Mouse (Mus musculus) midbrain, embryonic 12.5 days (tissue): ENCODE data around the gene Zfp119b. TPM values are rescaled to one million over a fixed set of nuclear protein-coding genes. Genes with fewer than 3 reads are reported as not detected.

Experiments
- ATAC-seq: fragments of 200-750 bp; cut with Nextera tagmentation; 2 replicates; pipeline ENCODE4 v1.8.0; 2017; ENCODE audit warnings: low read depth, moderate TSS enrichment, moderate library complexity; ENCODE audit not compliant: low FRiP score
- H3K27ac ChIP-seq: fragments of 300-500 bp; sonication (generic); replicated peaks from 2 replicates; pipeline ENCODE4 v1.5.1; 2016; ENCODE audit warnings: mild to moderate bottlenecking
- H3K27me3 ChIP-seq: fragments of 300-500 bp; sonication (generic); 2 replicates; pipeline ENCODE4 v1.6.1; 2016; ENCODE audit warnings: mild to moderate bottlenecking
- H3K36me3 ChIP-seq: fragments of 300-500 bp; sonication (generic); 2 replicates; pipeline ENCODE4 v1.6.1; 2016
- H3K4me1 ChIP-seq: fragments of 300-500 bp; sonication (generic); 2 replicates; pipeline ENCODE4 v1.6.1; 2016
- H3K4me2 ChIP-seq: fragments of 300-500 bp; sonication (generic); replicated peaks from 2 replicates; pipeline ENCODE4 v1.6.1; 2016; ENCODE audit warnings: mild to moderate bottlenecking, moderate library complexity
- H3K4me3 ChIP-seq: fragments of 300-500 bp; sonication (generic); 2 replicates; pipeline ENCODE4 v1.5.1; 2016; ENCODE audit warnings: mild to moderate bottlenecking
- H3K9ac ChIP-seq: fragments of 300-500 bp; sonication (generic); replicated peaks from 2 replicates; pipeline ENCODE4 v1.6.1; 2016; ENCODE audit warnings: mild to moderate bottlenecking, moderate library complexity
- H3K9me3 ChIP-seq: fragments of 300-500 bp; sonication (generic); 2 replicates; pipeline ENCODE4 v1.6.1; 2016; ENCODE audit warnings: mild to moderate bottlenecking
- WGBS: fragments of 180-500 bp; shearing (Covaris S2); methylation state at CpG from one replicate; pipeline ENCODE4 v1.1.7; 2016; 5-methylcytosine and 5-hydroxymethylcytosine counted together
- polyA plus RNA-seq: library from polyadenylated mRNA; unstranded; fragments of >200 nt; fragmentation: Nextera tagmentation; extraction: Ambion mirVana; gene quantifications from 2 replicates; pipeline ENCODE4 v1.2.1, GENCODE M21; 2016

Zfp119b gene
- polyA plus RNA-seq, 1 experiment from 2014 or later = 6.3 TPM

DNA sequence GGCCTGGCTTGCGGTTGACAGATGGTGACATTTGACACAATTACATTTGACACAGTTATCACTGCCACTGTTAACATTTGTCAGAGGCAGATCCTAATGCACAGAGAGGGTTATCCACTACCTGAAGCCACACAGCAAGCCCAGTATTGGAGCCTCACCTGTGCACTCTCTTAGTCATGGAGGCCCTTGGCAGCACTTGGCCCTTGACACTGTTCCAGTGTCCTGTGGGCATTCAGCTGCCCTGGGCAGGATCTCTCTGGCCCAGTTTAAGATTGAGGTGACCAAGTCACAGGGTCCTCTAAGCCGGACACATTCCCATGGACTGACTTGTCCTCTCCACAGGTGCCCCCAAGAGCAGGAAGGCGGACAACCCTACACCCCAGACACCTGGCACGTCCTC is 17.9 kb upstream of the Zfp119b start:
- ATAC-seq = no peak
- no peak overlapping the region for H3K9ac ChIP-seq
- peaks cover 43% of the 10 kb centered on the region for H3K4me1 ChIP-seq
- H3K9me3 ChIP-seq = no peaks in the 10 kb centered on the region
- H3K27me3 ChIP-seq = no peaks in the 10 kb centered on the region
- H3K4me2 ChIP-seq = no peak overlapping the region
- peaks cover 49% of the 10 kb centered on the region for H3K36me3 ChIP-seq
- WGBS = 96% methylated on average over 4 of the region's 4 CpGs
- no peak overlapping the region for H3K27ac ChIP-seq
- H3K4me3 ChIP-seq = no peak overlapping the region

DNA sequence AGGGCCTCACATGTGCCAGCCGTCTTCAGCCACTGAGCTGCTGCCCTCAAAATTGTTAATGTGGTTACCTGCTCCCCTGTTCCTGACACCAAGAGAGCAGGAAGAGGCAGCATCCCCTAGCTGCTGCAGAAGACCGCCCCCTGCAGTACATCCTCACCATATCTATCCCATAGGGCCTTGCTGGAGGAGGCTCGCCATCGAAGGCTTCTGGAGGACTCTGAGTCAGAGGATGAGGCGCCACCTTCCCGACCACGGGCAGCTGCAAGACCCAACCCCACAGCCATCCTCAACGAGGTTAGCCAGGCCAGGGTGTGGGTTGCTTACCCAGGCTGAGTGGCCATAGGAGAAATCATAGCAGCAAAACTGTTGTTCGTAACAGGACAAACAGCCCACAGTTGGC is 15.7 kb upstream of the Zfp119b start:
- peaks cover 28% of the 10 kb centered on the region for H3K4me1 ChIP-seq
- H3K4me3 ChIP-seq = no peak overlapping the region
- no peak overlapping the region for H3K27ac ChIP-seq
- no peak overlapping the region for H3K9ac ChIP-seq
- no peak for ATAC-seq
- peaks cover 58% of the 10 kb centered on the region for H3K36me3 ChIP-seq
- no peak overlapping the region for H3K4me2 ChIP-seq
- whole genome bisulfite sequencing = 86% methylated on average over 9 of the region's 9 CpGs
- no peaks in the 10 kb centered on the region for H3K9me3 ChIP-seq
- no peaks in the 10 kb centered on the region for H3K27me3 ChIP-seq

DNA sequence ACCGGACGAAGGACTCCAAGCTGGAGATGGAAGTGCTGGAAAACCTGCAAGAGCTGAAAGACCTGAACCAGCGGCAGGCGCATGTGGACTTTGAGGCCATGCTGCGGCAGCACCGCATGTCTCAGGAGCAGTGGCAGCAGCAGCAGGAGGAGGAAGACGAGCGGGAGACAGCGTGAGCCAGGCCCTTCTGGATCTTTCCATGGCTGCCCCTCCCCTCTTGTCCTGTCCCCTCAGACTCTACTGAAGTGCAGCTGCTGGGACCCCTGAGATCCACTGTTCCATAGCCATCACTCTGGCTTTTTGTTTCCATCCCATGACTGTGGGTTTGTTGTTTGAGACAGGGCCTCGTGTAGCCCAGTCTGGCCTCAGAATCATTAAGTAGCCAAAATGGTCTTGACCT is 15.2 kb upstream of the Zfp119b start:
- no peak overlapping the region for H3K9ac ChIP-seq
- H3K4me1 ChIP-seq = peaks cover 26% of the 10 kb centered on the region
- no peak overlapping the region for H3K4me3 ChIP-seq
- 92% methylated on average over 10 of the region's 10 CpGs for WGBS
- no peak for ATAC-seq
- no peaks in the 10 kb centered on the region for H3K9me3 ChIP-seq
- no peak overlapping the region for H3K27ac ChIP-seq
- no peak overlapping the region for H3K4me2 ChIP-seq
- no peaks in the 10 kb centered on the region for H3K27me3 ChIP-seq
- peaks cover 58% of the 10 kb centered on the region for H3K36me3 ChIP-seq

GRCm38 (mm10) chr17:55963171-55963570 is 13.9 kb upstream of the Zfp119b start:
- H3K9me3 ChIP-seq = no peaks in the 10 kb centered on the region
- no peak overlapping the region for H3K27ac ChIP-seq
- H3K36me3 ChIP-seq = peaks cover 58% of the 10 kb centered on the region
- H3K4me1 ChIP-seq = peaks cover 16% of the 10 kb centered on the region
- 87% methylated on average over 14 of the region's 14 CpGs for WGBS
- H3K4me3 ChIP-seq = no peak overlapping the region
- ATAC-seq = no peak
- no peaks in the 10 kb centered on the region for H3K27me3 ChIP-seq
- no peak overlapping the region for H3K4me2 ChIP-seq
- H3K9ac ChIP-seq = no peak overlapping the region

DNA sequence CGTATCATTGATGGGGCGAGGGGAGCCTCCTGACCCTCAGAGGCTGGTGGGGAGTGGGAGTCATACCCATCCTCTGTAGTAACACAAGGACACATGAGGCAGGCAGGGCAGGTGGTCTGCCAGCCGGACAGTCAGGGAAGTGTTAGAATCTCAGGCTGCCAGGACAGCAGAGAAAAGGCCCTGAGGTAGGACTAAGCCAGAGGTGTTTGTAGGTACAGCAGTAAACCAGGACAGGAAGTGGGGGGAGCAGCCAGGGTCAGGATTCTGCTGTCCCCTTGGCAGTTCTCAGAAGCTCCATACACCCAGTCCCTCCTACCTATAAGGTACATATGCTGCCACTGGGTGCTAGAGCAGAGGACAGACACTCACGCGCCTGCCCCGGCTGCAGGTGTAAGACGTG is 12.3 kb upstream of the Zfp119b start:
- Histone ChIP-seq H3K4me2 (no peak overlapping the region), H3K36me3 (peaks cover 45% of the 10 kb centered on the region), H3K4me1 (peaks cover 18% of the 10 kb centered on the region), H3K9me3 (no peaks in the 10 kb centered on the region), H3K4me3 (no peak overlapping the region), H3K27ac (no peak overlapping the region), H3K9ac (no peak overlapping the region), H3K27me3 (no peaks in the 10 kb centered on the region)
- ATAC-seq = no peak
- WGBS = 97% methylated on average over 7 of the region's 7 CpGs

- peaks cover 37% of the 10 kb centered on the region for H3K36me3 ChIP-seq
Observed at GRCm38 (mm10) chr17:55960791-55961190, 11.5 kb upstream of the Zfp119b start.

GRCm38 (mm10) chr17:55959946-55960740 is 10.8 kb upstream of the Zfp119b start:
- Histone ChIP-seq H3K36me3 (peaks cover 33% of the 10 kb centered on the region), H3K27ac (peak overlapping the region; percentile 95), H3K4me2 (peak overlapping the region; percentile 77), H3K9ac (peak overlapping the region; percentile 47), H3K9me3 (no peaks in the 10 kb centered on the region), H3K4me3 (peak overlapping the region; percentile 59), H3K27me3 (peaks cover 3% of the 10 kb centered on the region), H3K4me1 (peaks cover 27% of the 10 kb centered on the region)
- WGBS = 78% methylated on average over 10 of the region's 10 CpGs
- ATAC-seq = no peak

More at GRCm38 (mm10) chr17:55960791-55961190, 11.5 kb upstream of the Zfp119b start:
- no peak overlapping the region for H3K4me3 ChIP-seq
- H3K4me1 ChIP-seq = peaks cover 27% of the 10 kb centered on the region
- H3K9me3 ChIP-seq = no peaks in the 10 kb centered on the region
- H3K9ac ChIP-seq = no peak overlapping the region
- H3K27ac ChIP-seq = no peak overlapping the region
- H3K4me2 ChIP-seq = no peak overlapping the region
- no peak for ATAC-seq
- H3K27me3 ChIP-seq = no peaks in the 10 kb centered on the region; the same call in 1 of the 2 replicates

DNA sequence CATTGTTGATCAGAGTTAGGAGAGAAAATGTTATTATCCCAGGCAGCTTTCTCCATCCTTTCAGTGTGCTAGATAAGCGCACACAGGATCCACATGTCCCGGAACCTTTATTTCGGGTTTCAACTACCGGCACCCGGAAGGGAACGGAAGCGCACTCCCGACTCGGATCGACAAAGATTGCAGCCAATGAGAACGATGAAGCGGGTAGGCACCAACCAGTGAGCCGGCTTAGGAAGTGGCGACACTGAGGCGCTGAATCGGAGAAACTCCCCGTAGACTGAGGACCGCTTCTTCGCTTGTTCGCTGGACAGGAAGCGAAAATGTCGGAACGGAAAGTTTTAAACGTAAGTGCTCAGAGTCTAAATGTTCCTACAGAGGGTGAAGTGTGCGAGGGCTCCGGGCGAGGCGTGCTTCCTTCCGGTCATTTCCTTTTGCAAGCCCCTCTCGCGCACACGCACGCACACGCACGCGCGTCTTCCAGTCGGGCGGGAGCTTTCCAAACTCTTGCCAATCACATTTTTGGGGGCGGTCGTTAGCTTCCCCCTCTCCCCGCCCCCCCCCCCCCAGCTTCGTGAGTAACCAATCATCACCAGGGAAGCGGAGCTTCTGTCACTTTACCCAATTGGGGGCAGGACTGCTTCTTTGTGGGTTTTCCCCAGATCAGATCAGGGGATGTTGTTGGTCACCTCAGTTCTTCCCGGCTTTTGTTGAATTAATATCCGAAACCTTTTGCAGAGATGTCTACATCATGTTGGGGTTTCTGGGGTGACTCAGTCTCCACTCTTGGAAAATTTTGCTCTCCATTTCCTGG is 9.8 kb upstream of the Zfp119b start, which contains the start of gene Yju2:
TSS of gene Yju2 (plus strand) at position 182 of the 811 bp plus-strand sequence.
- peaks cover 23% of the 10 kb centered on the region for H3K36me3 ChIP-seq
- peak within 1 kb of the TSS; percentile 95 for H3K27ac ChIP-seq
- peak; percentile 91 for ATAC-seq
- peaks cover 27% of the 10 kb centered on the region for H3K4me1 ChIP-seq
- peak within 1 kb of the TSS; percentile 73 for H3K9ac ChIP-seq
- H3K27me3 ChIP-seq = peaks cover 13% of the 10 kb centered on the region
- no peaks in the 10 kb centered on the region for H3K9me3 ChIP-seq
- H3K4me2 ChIP-seq = peak within 1 kb of the TSS; percentile 77
- WGBS = under 1% methylated on average over 45 of the region's 46 CpGs
- peak within 1 kb of the TSS; percentile 59 for H3K4me3 ChIP-seq

DNA sequence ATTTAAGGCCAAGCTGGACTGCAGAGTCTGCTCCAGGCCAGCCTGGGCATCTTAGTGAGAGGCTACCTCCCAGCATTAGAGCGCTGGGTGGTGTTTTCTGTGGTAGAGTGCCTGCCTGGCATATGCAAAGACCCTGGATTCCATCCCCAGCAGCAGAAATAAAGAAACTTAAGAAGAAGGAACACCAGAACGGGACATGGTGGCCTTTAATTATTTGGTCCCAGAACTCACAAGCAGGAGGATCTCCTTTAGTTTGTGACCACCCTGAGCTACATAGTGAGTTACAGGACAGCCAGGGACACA is 9.2 kb upstream of the Zfp119b start:
- no peaks in the 10 kb centered on the region for H3K9me3 ChIP-seq
- peaks cover 15% of the 10 kb centered on the region for H3K27me3 ChIP-seq
- peak overlapping the region; percentile 73 for H3K9ac ChIP-seq
- H3K36me3 ChIP-seq = peaks cover 17% of the 10 kb centered on the region
- WGBS = 30% methylated on average over 2 of the region's 2 CpGs
- no peak for ATAC-seq
- H3K4me2 ChIP-seq = peak overlapping the region; percentile 77
- H3K4me3 ChIP-seq = peak overlapping the region; percentile 59
- peaks cover 27% of the 10 kb centered on the region for H3K4me1 ChIP-seq
- H3K27ac ChIP-seq = peak overlapping the region; percentile 95

DNA sequence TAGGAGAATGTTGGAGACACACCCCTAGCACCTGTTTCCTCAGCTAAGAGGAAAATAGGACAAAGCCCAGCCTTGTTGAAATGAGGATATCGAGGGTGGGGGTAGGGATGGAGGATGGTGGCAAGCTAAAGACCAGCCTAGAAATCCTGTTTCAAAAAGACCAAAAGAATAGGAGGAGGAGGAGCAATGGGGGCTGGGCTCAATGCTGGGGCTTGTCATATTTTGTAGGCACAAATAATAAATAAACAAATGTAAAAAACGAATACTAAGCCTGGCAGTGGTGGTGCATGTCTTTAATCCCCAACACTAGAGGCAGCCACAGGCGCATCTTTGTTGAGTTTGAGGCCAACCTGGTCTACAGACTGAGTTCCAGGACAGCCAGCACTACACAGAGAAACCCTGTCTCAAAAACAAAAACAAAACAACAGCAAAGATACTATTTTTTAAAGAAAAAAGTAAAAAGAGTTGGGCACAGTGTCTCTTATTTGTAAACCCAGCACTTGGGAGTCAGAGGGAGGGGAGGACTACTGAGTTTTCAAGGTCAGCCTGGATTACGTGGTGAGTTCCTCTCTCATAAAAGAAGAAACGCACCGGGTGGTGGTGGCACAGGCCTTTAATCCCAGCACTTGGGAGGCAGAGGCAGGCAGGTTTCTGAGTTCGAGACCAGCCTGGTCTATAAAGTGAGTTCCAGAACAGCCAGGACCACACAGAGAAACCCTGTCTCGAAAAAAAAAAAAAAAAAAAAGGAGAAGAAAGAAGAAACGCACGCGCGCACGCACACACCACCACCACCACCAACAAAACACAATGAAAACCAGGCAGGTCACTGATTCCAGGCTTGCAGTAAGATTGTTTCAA is 8.7 kb upstream of the Zfp119b start:
- peak overlapping the region; percentile 95 for H3K27ac ChIP-seq
- H3K27me3 ChIP-seq = peaks cover 15% of the 10 kb centered on the region
- H3K4me2 ChIP-seq = peak overlapping the region; percentile 77
- 78% methylated on average over 12 of the region's 13 CpGs for WGBS
- H3K4me3 ChIP-seq = peak overlapping the region; percentile 59
- peaks cover 11% of the 10 kb centered on the region for H3K36me3 ChIP-seq
- H3K4me1 ChIP-seq = peaks cover 27% of the 10 kb centered on the region
- no peak for ATAC-seq
- peak overlapping the region; percentile 73 for H3K9ac ChIP-seq
- no peaks in the 10 kb centered on the region for H3K9me3 ChIP-seq

DNA sequence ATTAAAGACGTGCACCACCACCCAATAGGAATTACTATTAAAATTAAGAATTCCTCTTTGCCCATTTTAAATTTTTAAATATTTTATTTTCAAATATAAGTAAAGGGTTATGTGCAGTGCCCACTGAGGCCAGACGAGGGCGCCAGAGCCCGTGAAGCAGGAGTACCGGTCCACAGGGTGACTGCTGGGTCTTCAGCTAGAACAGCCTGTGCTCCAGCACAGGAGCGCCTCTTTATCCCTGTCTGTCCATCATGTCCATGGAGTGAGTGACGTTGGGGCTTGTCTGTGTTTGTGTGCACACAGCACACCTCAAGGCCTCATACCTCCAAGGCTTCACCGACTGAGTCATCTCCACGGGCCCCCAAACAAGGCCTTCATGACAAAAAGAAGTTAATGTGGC is 7.9 kb upstream of the Zfp119b start:
- H3K9me3 ChIP-seq = no peaks in the 10 kb centered on the region
- peaks cover 10% of the 10 kb centered on the region for H3K36me3 ChIP-seq
- peak overlapping the region; percentile 84 for H3K4me2 ChIP-seq
- peak overlapping the region; percentile 54 for H3K27ac ChIP-seq
- ATAC-seq = peak; percentile 35
- H3K9ac ChIP-seq = 0 out of 2 replicates have a peak overlapping the region, but pooled peaks have one; percentile 20
- 9% methylated on average over 9 of the region's 9 CpGs for WGBS
- H3K27me3 ChIP-seq = peaks cover 18% of the 10 kb centered on the region
- H3K4me1 ChIP-seq = peaks cover 27% of the 10 kb centered on the region
- 0 out of 2 replicates have a peak overlapping the region, but pooled peaks have one; percentile 12 for H3K4me3 ChIP-seq
